27 mouse cellular contexts compared by ENCODE assay signal in genomic region chr1:153023875-153024274, GRCm38 (mm10).
"Had no signal": no experiment of that assay in that cellular context is flagged by ENCODE, and none has a peak within 500 bp of the region (broad histone marks: within the 10 kb centered on the region; RNA-seq: fewer than 3 reads in every experiment).

No protein-coding gene starts in this region.

- DNase-seq: cerebellum, adult 9-10 months; cerebellum, adult 9-11 months; cerebellum, postnatal 10 days; cerebellum, postnatal 14 days; cerebellum, postnatal 25 days; cerebellum, postnatal 36 days; embryo, embryonic 11 days; forebrain, postnatal 0 days; gastrocnemius, adult 2 months; gastrocnemius, postnatal 10 days; gastrocnemius, postnatal 14 days; gastrocnemius, postnatal 25 days; gastrocnemius, postnatal 36 days; heart, adult 11 months; heart, adult 18-20 months; heart, adult 2 months had no signal

- H3K27me3 ChIP-seq: embryonic facial prominence, embryonic 12.5 days; embryonic facial prominence, embryonic 13.5 days; embryonic facial prominence, embryonic 15.5 days; forebrain, embryonic 13.5 days; forebrain, embryonic 15.5 days had no signal

- H3K4me3 ChIP-seq: embryonic facial prominence, embryonic 10.5 days; embryonic facial prominence, embryonic 12.5 days; embryonic facial prominence, embryonic 13.5 days; embryonic facial prominence, embryonic 15.5 days; erythroblast, embryonic 14.5 days; forebrain, embryonic 10.5 days; forebrain, embryonic 12.5 days; forebrain, embryonic 13.5 days; forebrain, embryonic 15.5 days; gastrocnemius, adult 2 months; heart, adult 2 months had no signal

- H3K4me1 ChIP-seq: embryonic facial prominence, embryonic 13.5 days; embryonic facial prominence, embryonic 15.5 days; forebrain, embryonic 10.5 days; forebrain, embryonic 12.5 days; forebrain, embryonic 13.5 days; forebrain, embryonic 15.5 days had no signal

- H3K27ac ChIP-seq: embryonic facial prominence, embryonic 12.5 days; embryonic facial prominence, embryonic 13.5 days; embryonic facial prominence, embryonic 15.5 days; forebrain, embryonic 10.5 days; forebrain, embryonic 12.5 days; forebrain, embryonic 13.5 days; forebrain, embryonic 15.5 days; gastrocnemius, adult 2 months; heart, adult 2 months had no signal

- ATAC-seq: forebrain, embryonic 13.5 days; forebrain, embryonic 14.5 days; forebrain, embryonic 15.5 days; forebrain, embryonic 16.5 days; forebrain, postnatal 0 days had no signal

- H3K9me3 ChIP-seq: embryonic facial prominence, embryonic 10.5 days; embryonic facial prominence, embryonic 12.5 days; embryonic facial prominence, embryonic 13.5 days; embryonic facial prominence, embryonic 15.5 days; forebrain, embryonic 10.5 days; forebrain, embryonic 12.5 days; forebrain, embryonic 13.5 days; forebrain, embryonic 15.5 days had no signal

- H3K36me3 ChIP-seq: embryonic facial prominence, embryonic 10.5 days; embryonic facial prominence, embryonic 12.5 days; embryonic facial prominence, embryonic 13.5 days; embryonic facial prominence, embryonic 15.5 days; forebrain, embryonic 10.5 days; forebrain, embryonic 12.5 days; forebrain, embryonic 15.5 days had no signal

- H3K4me2 ChIP-seq: embryonic facial prominence, embryonic 12.5 days; embryonic facial prominence, embryonic 13.5 days; embryonic facial prominence, embryonic 15.5 days; forebrain, embryonic 12.5 days; forebrain, embryonic 13.5 days; forebrain, embryonic 15.5 days had no signal

- H3K9ac ChIP-seq: embryonic facial prominence, embryonic 12.5 days; embryonic facial prominence, embryonic 13.5 days; embryonic facial prominence, embryonic 15.5 days; forebrain, embryonic 12.5 days; forebrain, embryonic 13.5 days; forebrain, embryonic 15.5 days; forebrain, postnatal 0 days had no signal
